Mouse (Mus musculus) lung, postnatal 0 days (tissue): ENCODE data around the gene Ube2d3.
"Not testable (repeated sequence)": the region's sequence is repeated elsewhere in the genome, so short reads cannot be mapped to it uniquely, and the experiment has no call there.

ENCODE experiments used
- CTCF ChIP-seq: IDR thresholded peaks from 2 replicates; pipeline ENCODE4 v1.5.1; 2016; ENCODE audit warnings: antibody characterized with exemption, mild to moderate bottlenecking
- EP300 ChIP-seq: IDR thresholded peaks from 2 replicates; pipeline ENCODE4 v1.6.1; 2016; ENCODE audit warnings: antibody characterized with exemption, mild to moderate bottlenecking, control low read depth

- TF ChIP-seq CTCF, EP300: not testable (repeated sequence)
Measured at GRCm38 (mm10) chr3:135484650-135485049, 46.7 kb downstream of the Ube2d3 start.
